Mouse (Mus musculus): ENCODE measurements around the gene Tectb. TPM values are rescaled to one million over a fixed set of nuclear protein-coding genes. Genes with fewer than 3 reads are reported as not detected.

The Tectb gene
- not detected in 2 replicates for polyA plus RNA-seq (2014; fragmentation: Nextera tagmentation; extraction: Ambion mirVana)

GRCm38 (mm10) chr19:55180433-55180832 is at the start of gene Tectb:
Gene Tectb, plus strand, starts transcription at chr19:55180733.
- no peaks in the 10 kb centered on the region for H3K36me3 ChIP-seq (ENCODE audit: control insufficient read depth, insufficient read depth, low read length)
- DNase-seq (ENCODE audit: low spot score), result no peak
- WGBS, result 82% methylated on average over 5 of the region's 5 CpGs
- H3K9ac ChIP-seq (ENCODE audit: low read length), result no peak within 1 kb of the TSS
- no peak within 1 kb of the TSS for H3K27ac ChIP-seq (ENCODE audit: low read depth)
- no peaks in the 10 kb centered on the region for H3K4me1 ChIP-seq (replicated peaks; ENCODE audit: control insufficient read depth, insufficient read depth, low read length)
- H3K27me3 ChIP-seq (replicated peaks; ENCODE audit: control insufficient read depth, insufficient read depth, low read length), result no peaks in the 10 kb centered on the region
- no peak for ATAC-seq (replicated peaks; ENCODE audit: low FRiP score, low TSS enrichment, low read depth)
- H3K4me2 ChIP-seq (ENCODE audit: low read length), result no peak within 1 kb of the TSS
- H3K4me3 ChIP-seq (ENCODE audit: low read depth, low read length), result no peak within 1 kb of the TSS
- no peaks in the 10 kb centered on the region for H3K9me3 ChIP-seq (ENCODE audit: control insufficient read depth, low read length)

- H3K4me3 ChIP-seq (ENCODE audit: low read depth, low read length), result no peak overlapping the region
- no peak for ATAC-seq (replicated peaks; ENCODE audit: low FRiP score, low TSS enrichment, low read depth)
- 48% methylated on average over 1 of the region's 1 CpGs for WGBS
- H3K4me1 ChIP-seq (replicated peaks; ENCODE audit: control insufficient read depth, insufficient read depth, low read length), result peaks cover 4% of the 10 kb centered on the region; the same call in 1 of the 2 replicates
- H3K36me3 ChIP-seq (ENCODE audit: control insufficient read depth, insufficient read depth, low read length), result no peaks in the 10 kb centered on the region
- no peak overlapping the region for H3K27ac ChIP-seq (ENCODE audit: low read depth)
- no peak for DNase-seq (ENCODE audit: low spot score)
- H3K9me3 ChIP-seq (ENCODE audit: control insufficient read depth, low read length), result no peaks in the 10 kb centered on the region
- H3K9ac ChIP-seq (ENCODE audit: low read length), result no peak overlapping the region
- no peaks in the 10 kb centered on the region for H3K27me3 ChIP-seq (replicated peaks; ENCODE audit: control insufficient read depth, insufficient read depth, low read length)
- no peak overlapping the region for H3K4me2 ChIP-seq (ENCODE audit: low read length)
Observed at GRCm38 (mm10) chr19:55131747-55132146, 48.8 kb upstream of the Tectb start.

DNA sequence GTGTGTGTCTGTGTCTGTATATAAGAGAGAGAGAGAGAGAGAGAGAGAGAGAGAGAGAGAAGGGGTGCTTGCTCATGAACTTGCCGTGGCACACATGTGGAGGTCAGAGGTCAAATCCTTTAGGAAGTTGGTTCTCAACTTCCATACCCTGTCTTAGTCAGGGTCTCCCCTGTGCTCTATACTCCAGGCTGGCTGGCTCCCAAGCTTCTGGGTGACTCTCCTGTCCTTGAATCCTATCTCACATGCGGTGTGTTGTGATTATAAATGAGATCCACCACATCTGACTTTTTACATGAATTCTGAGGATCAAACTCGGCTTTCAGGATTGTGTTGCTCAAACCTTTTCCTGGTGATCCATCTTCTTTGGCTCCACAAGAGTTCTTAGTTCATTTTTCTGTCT is 48.1 kb upstream of the Tectb start:
- no peak overlapping the region for H3K9ac ChIP-seq (ENCODE audit: low read length)
- no peak overlapping the region for H3K4me3 ChIP-seq (ENCODE audit: low read depth, low read length)
- DNase-seq (ENCODE audit: low spot score) (no peak), ATAC-seq (replicated peaks; ENCODE audit: low FRiP score, low TSS enrichment, low read depth) (no peak)
- no peaks in the 10 kb centered on the region for H3K27me3 ChIP-seq (replicated peaks; ENCODE audit: control insufficient read depth, insufficient read depth, low read length)
- H3K4me2 ChIP-seq (ENCODE audit: low read length), result no peak overlapping the region
- peaks cover 11% of the 10 kb centered on the region; the same call in 1 of the 2 replicates for H3K4me1 ChIP-seq (replicated peaks; ENCODE audit: control insufficient read depth, insufficient read depth, low read length)
- no peaks in the 10 kb centered on the region for H3K9me3 ChIP-seq (ENCODE audit: control insufficient read depth, low read length)
- no peaks in the 10 kb centered on the region for H3K36me3 ChIP-seq (ENCODE audit: control insufficient read depth, insufficient read depth, low read length)
- WGBS, result 78% methylated on average over 3 of the region's 3 CpGs
- H3K27ac ChIP-seq (ENCODE audit: low read depth), result no peak overlapping the region

- 75% methylated on average over 9 of the region's 9 CpGs for WGBS
- no peaks in the 10 kb centered on the region for H3K27me3 ChIP-seq (replicated peaks; ENCODE audit: control insufficient read depth, insufficient read depth, low read length)
Observed at GRCm38 (mm10) chr19:55134521-55134920, 46.0 kb upstream of the Tectb start.

DNA sequence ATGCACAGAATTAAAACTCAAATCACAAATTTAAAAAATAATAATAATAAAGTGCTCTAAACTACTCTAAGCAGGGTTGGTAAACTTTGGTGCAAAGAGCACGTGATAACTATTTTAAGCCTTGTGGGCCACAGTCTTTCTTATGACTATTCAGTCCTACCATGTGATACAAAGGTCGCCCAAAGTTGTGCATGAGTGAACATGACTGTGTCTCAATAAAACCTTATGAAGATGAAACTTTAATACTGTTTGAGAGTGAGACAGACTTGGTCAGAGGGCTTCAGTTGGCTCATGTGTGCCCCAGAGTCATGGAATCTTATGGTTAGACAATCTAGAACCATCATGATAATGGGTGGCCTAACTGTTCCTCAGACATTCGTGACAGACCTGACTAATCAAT is 44.6 kb upstream of the Tectb start:
- Histone ChIP-seq H3K27me3 (replicated peaks; ENCODE audit: control insufficient read depth, insufficient read depth, low read length) (no peaks in the 10 kb centered on the region), H3K27ac (ENCODE audit: low read depth) (no peak overlapping the region), H3K9ac (ENCODE audit: low read length) (no peak overlapping the region), H3K4me3 (ENCODE audit: low read depth, low read length) (no peak overlapping the region), H3K36me3 (ENCODE audit: control insufficient read depth, insufficient read depth, low read length) (no peaks in the 10 kb centered on the region), H3K9me3 (ENCODE audit: control insufficient read depth, low read length) (no peaks in the 10 kb centered on the region), H3K4me2 (ENCODE audit: low read length) (no peak overlapping the region), H3K4me1 (replicated peaks; ENCODE audit: control insufficient read depth, insufficient read depth, low read length) (peaks cover 18% of the 10 kb centered on the region; the same call in 1 of the 2 replicates)
- no peak for ATAC-seq (replicated peaks; ENCODE audit: low FRiP score, low TSS enrichment, low read depth)
- 89% methylated on average over 3 of the region's 3 CpGs for WGBS
- no peak for DNase-seq (ENCODE audit: low spot score)

More at GRCm38 (mm10) chr19:55134521-55134920, 46.0 kb upstream of the Tectb start:
- H3K4me2 ChIP-seq (ENCODE audit: low read length), result no peak overlapping the region
- no peak for ATAC-seq (replicated peaks; ENCODE audit: low FRiP score, low TSS enrichment, low read depth)
- peaks cover 18% of the 10 kb centered on the region; the same call in 1 of the 2 replicates for H3K4me1 ChIP-seq (replicated peaks; ENCODE audit: control insufficient read depth, insufficient read depth, low read length)
- no peaks in the 10 kb centered on the region for H3K9me3 ChIP-seq (ENCODE audit: control insufficient read depth, low read length)
- DNase-seq (ENCODE audit: low spot score), result no peak
- H3K4me3 ChIP-seq (ENCODE audit: low read depth, low read length), result no peak overlapping the region
- no peak overlapping the region for H3K27ac ChIP-seq (ENCODE audit: low read depth)
- no peaks in the 10 kb centered on the region for H3K36me3 ChIP-seq (ENCODE audit: control insufficient read depth, insufficient read depth, low read length)
- no peak overlapping the region for H3K9ac ChIP-seq (ENCODE audit: low read length)

DNA sequence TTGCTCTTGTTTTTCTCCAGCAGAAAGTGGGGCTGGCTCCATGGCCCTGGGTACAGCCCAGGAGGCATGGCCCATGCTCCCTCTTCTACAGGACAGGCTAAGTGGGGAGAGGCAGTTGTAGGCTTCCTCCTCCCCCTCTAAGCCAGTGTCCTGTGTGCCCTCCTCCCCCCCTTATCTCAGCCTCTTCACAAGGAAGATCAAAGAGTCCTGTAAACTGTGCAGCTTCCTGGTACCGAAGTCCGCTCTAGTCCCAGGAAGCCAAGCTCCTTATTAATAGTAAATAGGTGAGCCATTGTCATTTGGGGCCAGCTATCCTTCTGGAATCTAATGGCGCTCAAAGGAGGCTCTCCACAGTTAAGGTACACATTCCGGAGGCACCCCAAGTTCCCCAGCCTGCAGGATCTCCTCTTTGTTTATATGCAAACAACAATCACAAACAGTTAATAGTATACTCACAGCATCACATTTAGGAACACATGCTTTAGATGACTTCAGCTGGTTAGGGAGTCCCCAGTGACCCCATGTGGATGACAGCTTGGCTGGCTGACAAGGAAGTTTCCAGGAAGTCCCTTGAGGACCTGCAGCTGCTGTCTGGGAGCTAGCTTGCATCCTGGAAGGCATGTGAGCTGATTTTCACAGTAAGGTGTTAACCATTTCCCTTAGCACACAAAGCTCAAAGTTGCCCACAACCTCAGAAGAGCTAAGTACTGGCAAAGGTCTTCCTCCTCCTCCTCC is 43.7 kb upstream of the Tectb start:
- no peaks in the 10 kb centered on the region for H3K27me3 ChIP-seq (replicated peaks; ENCODE audit: control insufficient read depth, insufficient read depth, low read length)
- no peak overlapping the region for H3K4me2 ChIP-seq (ENCODE audit: low read length)
- DNase-seq (ENCODE audit: low spot score) (no peak), ATAC-seq (replicated peaks; ENCODE audit: low FRiP score, low TSS enrichment, low read depth) (peak; percentile 78)
- H3K27ac ChIP-seq (ENCODE audit: low read depth), result 0 out of 2 replicates have a peak overlapping the region, but pooled peaks have one; percentile 12
- no peaks in the 10 kb centered on the region for H3K9me3 ChIP-seq (ENCODE audit: control insufficient read depth, low read length)
- no peaks in the 10 kb centered on the region for H3K36me3 ChIP-seq (ENCODE audit: control insufficient read depth, insufficient read depth, low read length)
- WGBS, result 43% methylated on average over 4 of the region's 4 CpGs
- H3K9ac ChIP-seq (ENCODE audit: low read length), result no peak overlapping the region
- peaks cover 18% of the 10 kb centered on the region; the same call in 1 of the 2 replicates for H3K4me1 ChIP-seq (replicated peaks; ENCODE audit: control insufficient read depth, insufficient read depth, low read length)
- H3K4me3 ChIP-seq (ENCODE audit: low read depth, low read length), result no peak overlapping the region

DNA sequence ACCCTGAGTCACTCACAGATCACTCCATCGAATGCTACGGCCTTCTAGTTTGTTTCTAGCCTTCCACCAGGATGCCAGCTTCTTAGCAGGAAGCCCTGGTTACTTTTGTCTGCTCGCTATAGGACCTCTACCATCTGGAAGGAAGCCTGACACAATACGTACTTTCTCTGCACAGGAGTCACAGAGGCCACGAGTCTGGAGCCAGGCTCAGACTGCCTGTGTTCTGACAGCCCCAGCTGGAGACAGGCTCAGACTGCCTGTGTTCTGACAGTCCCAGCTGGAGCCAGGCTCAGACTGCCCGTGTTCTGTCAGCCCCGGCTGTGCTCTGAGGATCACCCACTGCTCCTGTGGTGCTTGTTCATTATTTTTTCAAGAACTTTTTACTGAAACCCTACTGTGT is 42.6 kb upstream of the Tectb start:
- peaks cover 18% of the 10 kb centered on the region; the same call in 1 of the 2 replicates for H3K4me1 ChIP-seq (replicated peaks; ENCODE audit: control insufficient read depth, insufficient read depth, low read length)
- 46% methylated on average over 7 of the region's 7 CpGs for WGBS
- no peak overlapping the region for H3K9ac ChIP-seq (ENCODE audit: low read length)
- H3K9me3 ChIP-seq (ENCODE audit: control insufficient read depth, low read length), result no peaks in the 10 kb centered on the region
- H3K27ac ChIP-seq (ENCODE audit: low read depth), result no peak overlapping the region; the same call in 1 of the 2 replicates
- H3K36me3 ChIP-seq (ENCODE audit: control insufficient read depth, insufficient read depth, low read length), result no peaks in the 10 kb centered on the region
- peak; percentile 36; the same call in 1 of the 2 replicates for ATAC-seq (replicated peaks; ENCODE audit: low FRiP score, low TSS enrichment, low read depth)
- no peak for DNase-seq (ENCODE audit: low spot score)
- H3K4me3 ChIP-seq (ENCODE audit: low read depth, low read length), result no peak overlapping the region
- H3K27me3 ChIP-seq (replicated peaks; ENCODE audit: control insufficient read depth, insufficient read depth, low read length), result no peaks in the 10 kb centered on the region
- H3K4me2 ChIP-seq (ENCODE audit: low read length), result no peak overlapping the region

GRCm38 (mm10) chr19:55138506-55138905 is 42.0 kb upstream of the Tectb start:
- Histone ChIP-seq H3K4me2 (ENCODE audit: low read length) (no peak overlapping the region), H3K36me3 (ENCODE audit: control insufficient read depth, insufficient read depth, low read length) (no peaks in the 10 kb centered on the region), H3K9me3 (ENCODE audit: control insufficient read depth, low read length) (no peaks in the 10 kb centered on the region), H3K27ac (ENCODE audit: low read depth) (no peak overlapping the region), H3K4me3 (ENCODE audit: low read depth, low read length) (no peak overlapping the region), H3K4me1 (replicated peaks; ENCODE audit: control insufficient read depth, insufficient read depth, low read length) (peaks cover 18% of the 10 kb centered on the region; the same call in 1 of the 2 replicates), H3K27me3 (replicated peaks; ENCODE audit: control insufficient read depth, insufficient read depth, low read length) (no peaks in the 10 kb centered on the region), H3K9ac (ENCODE audit: low read length) (no peak overlapping the region)
- DNase-seq (ENCODE audit: low spot score), result no peak
- 88% methylated on average over 7 of the region's 7 CpGs for WGBS
- ATAC-seq (replicated peaks; ENCODE audit: low FRiP score, low TSS enrichment, low read depth), result no peak

- 71% methylated on average over 7 of the region's 7 CpGs for WGBS
- no peak overlapping the region for H3K4me2 ChIP-seq (ENCODE audit: low read length)
- ATAC-seq (replicated peaks; ENCODE audit: low FRiP score, low TSS enrichment, low read depth), result no peak
Observed at GRCm38 (mm10) chr19:55139301-55139700, 41.2 kb upstream of the Tectb start.

More at GRCm38 (mm10) chr19:55139301-55139700, 41.2 kb upstream of the Tectb start:
- no peaks in the 10 kb centered on the region for H3K36me3 ChIP-seq (ENCODE audit: control insufficient read depth, insufficient read depth, low read length)
- H3K9ac ChIP-seq (ENCODE audit: low read length), result no peak overlapping the region
- H3K27ac ChIP-seq (ENCODE audit: low read depth), result no peak overlapping the region
- no peaks in the 10 kb centered on the region for H3K27me3 ChIP-seq (replicated peaks; ENCODE audit: control insufficient read depth, insufficient read depth, low read length)
- DNase-seq (ENCODE audit: low spot score), result no peak
- H3K4me1 ChIP-seq (replicated peaks; ENCODE audit: control insufficient read depth, insufficient read depth, low read length), result peaks cover 22% of the 10 kb centered on the region; the same call in 1 of the 2 replicates
- H3K4me3 ChIP-seq (ENCODE audit: low read depth, low read length), result no peak overlapping the region
- H3K9me3 ChIP-seq (ENCODE audit: control insufficient read depth, low read length), result no peaks in the 10 kb centered on the region

All from intestine, embryonic 14.5 days (tissue).